Mouse (Mus musculus) cerebellum, adult 2 months (tissue): ENCODE data around the gene Gm26938.

Source experiments
- CTCF ChIP-seq: fragments of 200-500 bp; IDR thresholded peaks from 2 replicates; pipeline ENCODE4 v1.5.1; 2011; ENCODE audit warnings: low read depth, mild to moderate bottlenecking, control low read depth, low read length, moderate library complexity, borderline replicate concordance; ENCODE audit not compliant: insufficient read depth
- POLR2A ChIP-seq: fragments of 200-500 bp; IDR thresholded peaks from 2 replicates; pipeline ENCODE4 v1.6.1; 2011; ENCODE audit warnings: low read length, control low read depth, borderline replicate concordance; ENCODE audit not compliant: insufficient read depth

- no peak for TF ChIP-seq CTCF
- no peak for TF ChIP-seq POLR2A
These were observed 33.3 kb downstream of the Gm26938 start for GRCm38 (mm10) chr5:139792966-139793337.
